Mouse (Mus musculus) G1E (cell line): ENCODE measurements around the gene Itfg2.

ENCODE experiments used
- CTCF ChIP-seq: IDR thresholded peaks from 2 replicates; pipeline ENCODE4 v1.5.1; 2012; ENCODE audit warnings: low read depth, low read length, inconsistent platforms, mixed read lengths
- GATA1 ChIP-seq: IDR thresholded peaks from 2 replicates; pipeline ENCODE4 v1.6.1; 2012; ENCODE audit warnings: borderline replicate concordance, low read length, inconsistent platforms, mixed read lengths
- TAL1 ChIP-seq: conservative IDR thresholded peaks from 2 replicates; pipeline ENCODE4 v1.6.1; 2012; ENCODE audit warnings: low read depth, low read length, inconsistent platforms, mixed read lengths

DNA sequence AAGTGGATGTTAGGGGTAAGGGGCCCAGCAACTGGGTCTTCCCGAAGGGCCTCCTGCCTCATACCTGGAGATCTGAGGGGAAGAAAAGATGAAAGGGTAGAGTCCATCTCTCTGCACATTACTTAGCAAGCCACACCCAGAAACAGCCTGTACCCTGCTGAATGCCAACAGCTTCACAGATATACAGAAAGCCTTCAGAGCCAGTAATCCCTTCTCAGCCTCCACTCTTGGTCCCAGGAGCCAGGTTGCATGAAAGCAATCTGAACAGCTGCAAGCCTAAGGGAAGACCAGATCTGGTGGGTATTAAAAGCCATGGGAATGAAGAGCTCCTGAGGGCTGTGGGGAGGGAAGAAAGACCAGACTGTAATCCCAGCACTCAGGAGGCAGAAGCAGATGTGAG, 35.5 kb downstream of the Itfg2 start:
- no peak for TF ChIP-seq CTCF
- no peak for TF ChIP-seq GATA1
- no peak for TF ChIP-seq TAL1
